Mouse (Mus musculus) ES-E14 (cell line): ENCODE results near the gene Erh. TPM values are rescaled to one million over a fixed set of nuclear protein-coding genes. Genes with fewer than 3 reads are reported as not detected.

Experiments
- DNase-seq: peaks from one replicate; pipeline ENCODE4 v3.0.0-alpha.2; 2013; ENCODE audit warnings: low read depth, low spot score
- H3K27ac ChIP-seq: 2 replicates; pipeline ENCODE4 v1.5.1; 2012; ENCODE audit warnings: low read depth, mild to moderate bottlenecking, low read length, moderate library complexity, mixed read lengths; ENCODE audit not compliant: poor library complexity, insufficient read depth, severe bottlenecking
- H3K36me3 ChIP-seq: 2 replicates; pipeline ENCODE4 v1.6.1; 2012; ENCODE audit warnings: mild to moderate bottlenecking, low read length, moderate library complexity, mixed read lengths; ENCODE audit not compliant: control insufficient read depth, poor library complexity, insufficient read depth, severe bottlenecking
- H3K4me1 ChIP-seq, 2 experiments: fragments of 150-350 bp in 1 of 2; sonication (generic) in 1 of 2; 2 replicates each; pipeline ENCODE4 v1.6.1; 2012; ENCODE audit warnings: low read length in 2 of 2, mild to moderate bottlenecking in 1 of 2, mixed read lengths in 1 of 2; ENCODE audit not compliant: control insufficient read depth in 2 of 2, insufficient read depth in 2 of 2, poor library complexity in 1 of 2
- H3K4me3 ChIP-seq, 2 experiments: fragments of 150-350 bp in 1 of 2; sonication (generic) in 1 of 2; 2 replicates each; pipeline ENCODE4 v1.5.1; 2012; ENCODE audit warnings: low read length in 2 of 2, low read depth in 1 of 2, mild to moderate bottlenecking in 1 of 2, mixed read lengths in 1 of 2; ENCODE audit not compliant: insufficient read depth in 1 of 2, poor library complexity in 1 of 2, severe bottlenecking in 1 of 2
- H3K9ac ChIP-seq: 2 replicates; pipeline ENCODE4 v1.6.1; 2012; ENCODE audit warnings: low read depth, mild to moderate bottlenecking, low read length, mixed read lengths; ENCODE audit not compliant: poor library complexity, insufficient read depth, severe bottlenecking
- H3K9me3 ChIP-seq: fragments of 150-350 bp; sonication (generic); 2 replicates; pipeline ENCODE4 v1.6.1; 2012; ENCODE audit warnings: low read depth, mild to moderate bottlenecking, low read length; ENCODE audit not compliant: control insufficient read depth, insufficient read depth
- CHD2 ChIP-seq: IDR thresholded peaks from 2 replicates; pipeline ENCODE4 v1.6.1; 2014; ENCODE audit warnings: mild to moderate bottlenecking, low read depth, low read length, inconsistent platforms
- HCFC1 ChIP-seq: IDR thresholded peaks from 2 replicates; pipeline ENCODE4 v1.6.1; 2012; ENCODE audit warnings: low read length, inconsistent platforms, borderline replicate concordance; ENCODE audit not compliant: insufficient read depth
- MAFK ChIP-seq: IDR thresholded peaks from 2 replicates; pipeline ENCODE4 v1.6.1; 2014; ENCODE audit warnings: mild to moderate bottlenecking, low read depth, low read length, inconsistent platforms; ENCODE audit not compliant: insufficient read depth
- ZC3H11A ChIP-seq: IDR thresholded peaks from 2 replicates; pipeline ENCODE4 v1.6.1; 2012; ENCODE audit warnings: low read depth, mild to moderate bottlenecking, inconsistent platforms, low read length, borderline replicate concordance
- ZNF384 ChIP-seq: IDR thresholded peaks from 2 replicates; pipeline ENCODE4 v1.6.1; 2012; ENCODE audit warnings: low read depth, low read length, inconsistent platforms
- in situ Hi-C, 2 experiments: fragments of 600-800 bp; cut with MboI; formaldehyde crosslinking; loops; one replicate each; pipeline ENCODE4 v1.15.1; 2025; ENCODE audit warnings: low sequenced_read_pairs in 2 of 2, inconsistent platforms in 1 of 2; ENCODE audit not compliant: unreplicated experiment in 2 of 2
- total RNA-seq: library from RNA; depleted of rRNA; stranded (reverse); fragments of 300-350 nt; gene quantifications from 2 replicates; pipeline ENCODE4 v1.2.3, GENCODE M21; 2012

Erh gene
- total RNA-seq, 1 experiment: 353 TPM

GRCm38 (mm10) chr12:80603566-80603965 lies 40.6 kb downstream of the Erh start:
- H3K27ac ChIP-seq: no peak overlapping the region
- TF ChIP-seq CHD2 (no peak), ZC3H11A (no peak), ZNF384 (no peak), HCFC1 (no peak), MAFK (no peak)
- H3K4me1 ChIP-seq: no peaks in the 10 kb centered on the region
- H3K9me3 ChIP-seq: no peaks in the 10 kb centered on the region
- H3K4me3 ChIP-seq: no peak overlapping the region
- DNase-seq: no peak
- in situ Hi-C loops: loop anchor here (25.0 kb wide), 1 partner anchor 441 kb away; no protein-coding TSS in a partner anchor
- H3K9ac ChIP-seq: no peak overlapping the region
- H3K36me3 ChIP-seq: no peaks in the 10 kb centered on the region

GRCm38 (mm10) chr12:80602432-80602831 lies 41.7 kb downstream of the Erh start:
- no peak for DNase-seq
- TF ChIP-seq MAFK: no peak
- no peak for TF ChIP-seq ZC3H11A
- TF ChIP-seq CHD2: no peak
- TF ChIP-seq ZNF384: no peak
- no peak for TF ChIP-seq HCFC1
- H3K36me3 ChIP-seq: no peaks in the 10 kb centered on the region
- peaks cover 0 to 6% of the 10 kb centered on the region in 2 experiments; a peak in 1 of 4 replicates for H3K4me1 ChIP-seq
- H3K9ac ChIP-seq: no peak overlapping the region
- H3K27ac ChIP-seq: no peak overlapping the region
- in situ Hi-C loops: loop anchor here (25.0 kb wide), 1 partner anchor 440 kb away; no protein-coding TSS in a partner anchor
- no peaks in the 10 kb centered on the region for H3K9me3 ChIP-seq
- H3K4me3 ChIP-seq: no peak overlapping the region

GRCm38 (mm10) chr12:80601597-80602269 lies 42.4 kb downstream of the Erh start:
- no peak for DNase-seq
- in situ Hi-C loops: loop anchor here (25.0 kb wide), 1 partner anchor 439 kb away; no protein-coding TSS in a partner anchor
- H3K4me1 ChIP-seq: peaks cover 0 to 6% of the 10 kb centered on the region in 2 experiments; a peak in 1 of 4 replicates
- TF ChIP-seq CHD2: no peak
- TF ChIP-seq ZNF384: no peak
- no peak for TF ChIP-seq MAFK
- no peak for TF ChIP-seq ZC3H11A
- no peak for TF ChIP-seq HCFC1
- H3K36me3 ChIP-seq: no peaks in the 10 kb centered on the region
- no peak overlapping the region for H3K27ac ChIP-seq
- H3K9ac ChIP-seq: no peak overlapping the region
- no peaks in the 10 kb centered on the region for H3K9me3 ChIP-seq
- H3K4me3 ChIP-seq: no peak overlapping the region

- TF ChIP-seq CHD2: no peak
- no peak for TF ChIP-seq ZC3H11A
- TF ChIP-seq ZNF384: no peak
- H3K4me3 ChIP-seq: no peak overlapping the region
- no peaks in the 10 kb centered on the region for H3K9me3 ChIP-seq
- H3K9ac ChIP-seq: no peak overlapping the region
- no peaks in the 10 kb centered on the region for H3K36me3 ChIP-seq
- no peak for DNase-seq
- no peak overlapping the region for H3K27ac ChIP-seq
- peaks cover 0 to 6% of the 10 kb centered on the region in 2 experiments; a peak in 1 of 4 replicates for H3K4me1 ChIP-seq
- in situ Hi-C loops: no loop called here
Measured at GRCm38 (mm10) chr12:80598756-80599155, 45.4 kb downstream of the Erh start.
